Mouse (Mus musculus) stomach, postnatal 0 days (tissue): ENCODE data around the gene Atp8b5.

Experiments
- CTCF ChIP-seq: IDR thresholded peaks from 2 replicates; pipeline ENCODE4 v1.5.1; 2016; ENCODE audit warnings: antibody characterized with exemption, low read depth, mild to moderate bottlenecking, moderate library complexity
- EP300 ChIP-seq: optimal IDR thresholded peaks from 2 replicates; pipeline ENCODE3; 2016; ENCODE audit warnings: antibody characterized with exemption

- TF ChIP-seq CTCF (no peak), EP300 (no peak)
Measured at GRCm38 (mm10) chr4:43399391-43400131, 132.6 kb downstream of the Atp8b5 start.
